Mouse (Mus musculus): Measurements from ENCODE around the gene Rpp14. TPM values are rescaled to one million over a fixed set of nuclear protein-coding genes. Genes with fewer than 3 reads are reported as not detected.

Gene Rpp14
- total and polyA plus RNA-seq, 2 experiments from 2014 or later = 18.9 to 36.2 TPM

GRCm38 (mm10) chr14:8038150-8038549 lies 42.0 kb upstream of the Rpp14 start:
- H3K27me3 ChIP-seq (ENCODE audit: insufficient read depth, low read length) = no peaks in the 10 kb centered on the region
- H3K4me2 ChIP-seq (ENCODE audit: low read depth, low read length) = no peak overlapping the region
- no peaks in the 10 kb centered on the region for H3K4me1 ChIP-seq (ENCODE audit: insufficient read depth, low read length)
- no peak for DNase-seq (ENCODE audit: low spot score)
- H3K27ac ChIP-seq = no peak overlapping the region
- H3K36me3 ChIP-seq (ENCODE audit: insufficient read depth, low read length) = 0 out of 2 replicates have a peak, but pooled peaks cover 2% of the 10 kb centered on the region
- ATAC-seq = no peak
- no peaks in the 10 kb centered on the region for H3K9me3 ChIP-seq (ENCODE audit: low read length)
- TF ChIP-seq CTCF (IDR thresholded peaks at IDR 0.05; ENCODE audit: low read depth) = no peak
- H3K9ac ChIP-seq (replicated peaks; ENCODE audit: low read length) = no peak overlapping the region
- no peak overlapping the region for H3K4me3 ChIP-seq (ENCODE audit: low read length)
- WGBS = 75% methylated on average over 5 of the region's 5 CpGs

GRCm38 (mm10) chr14:8038791-8039448 lies 41.2 kb upstream of the Rpp14 start:
- no peak overlapping the region for H3K9ac ChIP-seq (replicated peaks; ENCODE audit: low read length)
- DNase-seq (ENCODE audit: low spot score) = peak; percentile 35
- TF ChIP-seq CTCF (IDR thresholded peaks at IDR 0.05; ENCODE audit: low read depth) = no peak
- H3K4me2 ChIP-seq (ENCODE audit: low read depth, low read length) = no peak overlapping the region
- 68% methylated on average over 7 of the region's 7 CpGs for whole genome bisulfite sequencing
- no peak overlapping the region for H3K27ac ChIP-seq
- no peaks in the 10 kb centered on the region for H3K9me3 ChIP-seq (ENCODE audit: low read length)
- H3K4me1 ChIP-seq (ENCODE audit: insufficient read depth, low read length) = no peaks in the 10 kb centered on the region
- H3K27me3 ChIP-seq (ENCODE audit: insufficient read depth, low read length) = no peaks in the 10 kb centered on the region
- ATAC-seq = no peak
- H3K4me3 ChIP-seq (ENCODE audit: low read length) = no peak overlapping the region
- H3K36me3 ChIP-seq (ENCODE audit: insufficient read depth, low read length) = 0 out of 2 replicates have a peak, but pooled peaks cover 5% of the 10 kb centered on the region

GRCm38 (mm10) chr14:8040179-8040578 lies 40.0 kb upstream of the Rpp14 start:
- WGBS = 75% methylated on average over 3 of the region's 3 CpGs
- H3K27ac ChIP-seq = no peak overlapping the region
- no peaks in the 10 kb centered on the region for H3K9me3 ChIP-seq (ENCODE audit: low read length)
- no peaks in the 10 kb centered on the region for H3K27me3 ChIP-seq (ENCODE audit: insufficient read depth, low read length)
- no peak for DNase-seq (ENCODE audit: low spot score)
- H3K4me1 ChIP-seq (ENCODE audit: insufficient read depth, low read length) = no peaks in the 10 kb centered on the region
- no peak overlapping the region for H3K4me2 ChIP-seq (ENCODE audit: low read depth, low read length)
- H3K9ac ChIP-seq (replicated peaks; ENCODE audit: low read length) = no peak overlapping the region
- no peak overlapping the region for H3K4me3 ChIP-seq (ENCODE audit: low read length)
- ATAC-seq = no peak
- 0 out of 2 replicates have a peak, but pooled peaks cover 5% of the 10 kb centered on the region for H3K36me3 ChIP-seq (ENCODE audit: insufficient read depth, low read length)
- TF ChIP-seq CTCF (IDR thresholded peaks at IDR 0.05; ENCODE audit: low read depth) = no peak

GRCm38 (mm10) chr14:8040911-8041678 lies 39.1 kb upstream of the Rpp14 start:
- 90% methylated on average over 12 of the region's 12 CpGs for WGBS

GRCm38 (mm10) chr14:8042120-8042519 lies 38.0 kb upstream of the Rpp14 start:
- H3K4me2 ChIP-seq (ENCODE audit: low read depth, low read length) = no peak overlapping the region
- ATAC-seq (no peak), DNase-seq (ENCODE audit: low spot score) (no peak)
- no peak overlapping the region for H3K4me3 ChIP-seq (ENCODE audit: low read length)
- H3K9ac ChIP-seq (replicated peaks; ENCODE audit: low read length) = no peak overlapping the region
- H3K4me1 ChIP-seq (ENCODE audit: insufficient read depth, low read length) = no peaks in the 10 kb centered on the region
- WGBS = 89% methylated on average over 2 of the region's 2 CpGs
- no peak overlapping the region for H3K27ac ChIP-seq
- no peaks in the 10 kb centered on the region for H3K27me3 ChIP-seq (ENCODE audit: insufficient read depth, low read length)
- H3K36me3 ChIP-seq (ENCODE audit: insufficient read depth, low read length) = peaks cover 6% of the 10 kb centered on the region; the same call in 1 of the 2 replicates
- TF ChIP-seq CTCF (IDR thresholded peaks at IDR 0.05; ENCODE audit: low read depth) = no peak
- no peaks in the 10 kb centered on the region for H3K9me3 ChIP-seq (ENCODE audit: low read length)

More at GRCm38 (mm10) chr14:8040911-8041678, 39.1 kb upstream of the Rpp14 start:
- H3K4me2 ChIP-seq (ENCODE audit: low read depth, low read length) = no peak overlapping the region
- no peaks in the 10 kb centered on the region for H3K9me3 ChIP-seq (ENCODE audit: low read length)
- no peak for ATAC-seq
- TF ChIP-seq CTCF (IDR thresholded peaks at IDR 0.05; ENCODE audit: low read depth) = no peak
- no peaks in the 10 kb centered on the region for H3K4me1 ChIP-seq (ENCODE audit: insufficient read depth, low read length)
- H3K9ac ChIP-seq (replicated peaks; ENCODE audit: low read length) = no peak overlapping the region
- H3K4me3 ChIP-seq (ENCODE audit: low read length) = no peak overlapping the region
- DNase-seq (ENCODE audit: low spot score) = no peak
- H3K27me3 ChIP-seq (ENCODE audit: insufficient read depth, low read length) = no peaks in the 10 kb centered on the region
- H3K27ac ChIP-seq = no peak overlapping the region
- H3K36me3 ChIP-seq (ENCODE audit: insufficient read depth, low read length) = 0 out of 2 replicates have a peak, but pooled peaks cover 5% of the 10 kb centered on the region

- no peak overlapping the region for H3K4me2 ChIP-seq (ENCODE audit: low read depth, low read length)
- no peaks in the 10 kb centered on the region for H3K4me1 ChIP-seq (ENCODE audit: insufficient read depth, low read length)
- no peaks in the 10 kb centered on the region for H3K9me3 ChIP-seq (ENCODE audit: low read length)
- no peak for DNase-seq (ENCODE audit: low spot score)
- 92% methylated on average over 9 of the region's 9 CpGs for WGBS
- no peaks in the 10 kb centered on the region for H3K27me3 ChIP-seq (ENCODE audit: insufficient read depth, low read length)
- H3K36me3 ChIP-seq (ENCODE audit: insufficient read depth, low read length) = peaks cover 11% of the 10 kb centered on the region; the same call in 1 of the 2 replicates
- no peak overlapping the region for H3K4me3 ChIP-seq (ENCODE audit: low read length)
- no peak overlapping the region for H3K9ac ChIP-seq (replicated peaks; ENCODE audit: low read length)
- H3K27ac ChIP-seq = no peak overlapping the region
- TF ChIP-seq CTCF (IDR thresholded peaks at IDR 0.05; ENCODE audit: low read depth) = no peak
- ATAC-seq = no peak
Measured at GRCm38 (mm10) chr14:8042577-8042976, 37.6 kb upstream of the Rpp14 start.
